Mouse (Mus musculus): ENCODE measurements around the gene Cyp2d34.

DNA sequence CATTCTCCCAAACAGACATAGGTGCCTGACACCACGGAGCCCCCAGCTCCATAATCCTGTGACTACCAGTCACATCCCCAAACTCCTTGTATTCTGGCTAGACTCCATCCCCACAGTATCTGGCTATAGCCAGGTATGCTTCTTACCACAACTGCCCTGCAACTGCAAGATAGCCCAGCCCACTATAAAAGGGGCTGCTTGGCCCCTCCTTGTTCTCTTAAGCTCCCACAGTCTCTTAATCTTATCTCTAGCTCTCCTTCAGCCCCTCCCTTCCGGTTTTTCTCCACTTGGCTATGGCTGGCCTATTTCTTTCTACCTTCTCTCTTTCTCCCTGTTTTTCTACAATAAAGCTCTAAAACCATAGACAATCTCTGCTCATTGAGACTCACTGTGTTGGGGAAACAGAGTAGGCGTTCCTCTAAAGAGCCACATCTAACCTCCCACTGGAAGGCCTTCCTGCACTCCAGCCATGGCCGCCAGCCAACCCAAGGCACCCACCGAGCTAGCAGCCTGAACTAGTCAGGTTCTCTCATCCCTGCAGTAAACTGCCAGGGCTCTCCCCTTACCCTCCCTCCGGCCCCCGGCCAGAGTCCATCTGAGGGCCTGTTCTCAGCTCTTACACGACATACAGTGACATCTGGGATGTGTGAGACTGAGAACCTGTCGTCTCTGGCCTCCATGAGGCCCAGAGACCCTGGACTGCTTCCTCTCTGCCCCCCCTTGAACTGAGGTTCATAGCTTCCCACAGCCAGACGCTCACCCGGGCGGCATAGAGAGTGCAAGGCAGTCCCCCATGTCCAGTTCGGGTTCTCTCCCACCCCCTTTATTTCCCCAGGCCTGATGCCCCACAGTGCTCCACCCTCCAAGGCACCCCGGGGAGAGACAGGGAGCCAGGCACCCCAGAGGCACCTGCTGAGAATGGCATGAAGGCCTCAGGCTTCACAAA, 16.7 kb upstream of the Cyp2d34 start:
- TF ChIP-seq CTCF (IDR thresholded peaks at IDR 0.05; ENCODE audit: control insufficient read depth, insufficient read depth, insufficient replicate concordance, low read depth, low read length): no peak
- TF ChIP-seq POLR2A (IDR thresholded peaks at IDR 0.05; ENCODE audit: control insufficient read depth, low read depth, low read length): no peak
